Mouse (Mus musculus): ENCODE measurements around the gene Wdr47. TPM values are rescaled to one million over a fixed set of nuclear protein-coding genes. Genes with fewer than 3 reads are reported as not detected.

Wdr47 gene
- total and polyA plus RNA-seq, 2 experiments from 2014 or later, result 5.2 to 8.5 TPM

DNA sequence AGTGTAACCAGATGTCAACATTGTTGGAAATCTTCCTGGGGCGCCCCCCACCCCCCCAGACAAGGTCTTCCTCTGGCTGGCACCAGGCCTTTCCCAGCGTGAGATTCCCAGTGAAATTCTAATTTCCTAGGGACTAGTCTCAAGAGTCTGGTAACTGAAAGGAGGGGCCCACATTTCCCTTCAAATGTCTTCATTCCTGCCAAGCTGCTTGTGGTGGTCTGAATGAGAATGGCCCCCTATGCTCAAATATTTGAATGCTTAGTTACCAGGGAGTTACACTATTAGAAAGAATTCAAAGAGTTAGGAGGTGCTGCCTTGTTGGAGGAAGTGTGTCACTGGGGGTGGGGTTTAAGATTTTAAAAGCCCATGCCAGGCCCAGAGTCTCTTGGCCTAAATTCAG is 2.6 kb upstream of the Wdr47 start:
- WGBS, result 40% methylated on average over 2 of the region's 2 CpGs
- Histone ChIP-seq H3K27ac (ENCODE audit: low read depth) (no peak overlapping the region), H3K4me2 (ENCODE audit: low read depth, low read length) (no peak overlapping the region), H3K4me1 (ENCODE audit: control insufficient read depth, insufficient read depth) (peaks cover 4% of the 10 kb centered on the region; the same call in 1 of the 2 replicates), H3K36me3 (replicated peaks; ENCODE audit: control insufficient read depth, insufficient read depth, low read length) (no peaks in the 10 kb centered on the region), H3K27me3 (ENCODE audit: control insufficient read depth, insufficient read depth, low read length) (no peaks in the 10 kb centered on the region), H3K9ac (replicated peaks; ENCODE audit: low read depth, low read length) (no peak overlapping the region), H3K4me3 (ENCODE audit: low read depth, low read length) (no peak overlapping the region), H3K9me3 (replicated peaks; ENCODE audit: control insufficient read depth, low read length) (no peaks in the 10 kb centered on the region)
- no peak for TF ChIP-seq CTCF (IDR thresholded peaks at IDR 0.05; ENCODE audit: low read depth)
- no peak for TF ChIP-seq EP300 (IDR thresholded peaks at IDR 0.05; ENCODE audit: low read depth)
- no peak for DNase-seq (ENCODE audit: low spot score)
- no peak for ATAC-seq (ENCODE audit: insufficient read depth, low read depth)

DNA sequence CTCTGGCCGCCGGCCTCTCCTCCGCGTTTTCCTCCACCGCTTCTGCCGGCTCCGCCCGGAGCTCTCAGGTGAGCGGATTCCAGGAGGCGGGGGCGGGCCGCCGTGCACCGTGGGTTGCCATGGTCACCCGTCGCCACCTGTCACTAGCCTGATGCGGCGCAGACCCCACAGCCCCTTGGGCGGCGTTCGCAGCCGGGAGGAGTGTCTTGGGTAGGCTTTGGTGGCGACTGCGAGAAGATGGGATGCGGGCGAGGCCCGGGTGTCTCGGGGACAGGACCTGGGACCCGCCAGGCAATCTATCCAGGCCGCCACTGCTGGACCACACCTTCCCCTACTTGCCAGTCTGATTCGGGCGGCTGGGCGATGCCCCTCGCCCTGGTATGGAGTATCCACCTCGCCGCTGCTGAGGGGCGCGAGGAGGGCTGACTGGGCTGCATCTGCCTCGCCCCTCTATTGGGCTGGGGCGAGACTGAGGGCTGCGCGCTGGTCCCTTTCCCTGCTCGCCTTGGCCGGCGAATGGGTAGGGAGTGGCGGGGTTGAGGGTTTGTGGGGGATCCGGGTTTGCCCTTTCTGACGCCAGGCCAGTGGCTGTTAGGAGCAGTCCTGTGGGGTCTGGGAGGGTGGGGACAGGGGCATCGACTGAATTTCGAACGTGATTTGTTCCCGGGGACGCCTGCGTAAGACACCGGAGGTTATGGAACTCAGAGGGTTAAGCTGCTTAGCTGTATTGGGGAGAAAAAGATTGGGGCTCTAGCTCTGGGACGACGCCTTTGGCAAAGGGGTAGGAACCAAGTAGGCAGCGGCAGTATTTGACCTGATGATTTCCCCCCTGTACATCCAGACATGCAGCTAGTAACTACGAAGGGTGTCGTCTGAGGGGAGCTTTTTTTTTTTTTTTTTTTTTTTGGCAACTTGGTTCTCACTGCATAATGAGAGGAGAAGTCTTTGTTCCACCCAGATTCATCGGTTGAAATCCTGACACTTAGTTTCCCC is 747 bp downstream of the Wdr47 start:
- TF ChIP-seq EP300 (IDR thresholded peaks at IDR 0.05; ENCODE audit: low read depth) (no peak), CTCF (IDR thresholded peaks at IDR 0.05; ENCODE audit: low read depth) (no peak)
- H3K9me3 ChIP-seq (replicated peaks; ENCODE audit: control insufficient read depth, low read length), result no peaks in the 10 kb centered on the region
- H3K27me3 ChIP-seq (ENCODE audit: control insufficient read depth, insufficient read depth, low read length), result no peaks in the 10 kb centered on the region
- peak; percentile 22 for ATAC-seq (ENCODE audit: insufficient read depth, low read depth)
- peaks cover 4% of the 10 kb centered on the region; the same call in 1 of the 2 replicates for H3K4me1 ChIP-seq (ENCODE audit: control insufficient read depth, insufficient read depth)
- under 1% methylated on average over 60 of the region's 61 CpGs for WGBS
- DNase-seq (ENCODE audit: low spot score), result no peak
- H3K9ac ChIP-seq (replicated peaks; ENCODE audit: low read depth, low read length), result peak overlapping the region; percentile 80
- H3K4me3 ChIP-seq (ENCODE audit: low read depth, low read length), result peak overlapping the region; percentile 99
- H3K36me3 ChIP-seq (replicated peaks; ENCODE audit: control insufficient read depth, insufficient read depth, low read length), result no peaks in the 10 kb centered on the region
- H3K4me2 ChIP-seq (ENCODE audit: low read depth, low read length), result peak overlapping the region; percentile 100
- peak overlapping the region; percentile 72 for H3K27ac ChIP-seq (ENCODE audit: low read depth)

DNA sequence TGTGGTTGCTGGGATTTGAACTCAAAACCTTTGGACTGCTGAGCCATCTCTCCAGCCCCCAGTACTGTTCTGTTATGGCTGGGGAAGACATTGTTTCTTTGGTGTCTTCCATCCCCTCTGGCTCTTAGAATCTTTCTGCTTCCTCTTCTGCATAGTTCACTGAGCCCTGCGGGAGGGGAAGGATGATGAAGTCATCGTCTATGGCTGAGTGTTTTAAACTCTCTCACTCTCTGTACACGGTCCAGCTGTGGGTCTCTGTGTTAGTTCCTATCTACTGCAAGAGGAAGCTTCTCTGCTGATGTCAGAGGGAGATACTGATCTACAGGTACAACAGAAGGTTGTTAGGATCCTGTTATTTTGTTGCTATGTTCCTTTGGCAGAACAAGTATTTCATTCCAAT is 17.8 kb downstream of the Wdr47 start:
- 37% methylated on average over 3 of the region's 3 CpGs for WGBS
- DNase-seq (ENCODE audit: low spot score) (no peak), ATAC-seq (ENCODE audit: insufficient read depth, low read depth) (no peak)
- Histone ChIP-seq H3K9ac (replicated peaks; ENCODE audit: low read depth, low read length) (no peak overlapping the region), H3K9me3 (replicated peaks; ENCODE audit: control insufficient read depth, low read length) (no peaks in the 10 kb centered on the region), H3K27me3 (ENCODE audit: control insufficient read depth, insufficient read depth, low read length) (no peaks in the 10 kb centered on the region), H3K27ac (ENCODE audit: low read depth) (no peak overlapping the region), H3K36me3 (replicated peaks; ENCODE audit: control insufficient read depth, insufficient read depth, low read length) (0 out of 2 replicates have a peak, but pooled peaks cover 5% of the 10 kb centered on the region), H3K4me1 (ENCODE audit: control insufficient read depth, insufficient read depth) (no peaks in the 10 kb centered on the region), H3K4me3 (ENCODE audit: low read depth, low read length) (no peak overlapping the region), H3K4me2 (ENCODE audit: low read depth, low read length) (no peak overlapping the region)
- TF ChIP-seq CTCF (IDR thresholded peaks at IDR 0.05; ENCODE audit: low read depth) (no peak), EP300 (IDR thresholded peaks at IDR 0.05; ENCODE audit: low read depth) (no peak)

DNA sequence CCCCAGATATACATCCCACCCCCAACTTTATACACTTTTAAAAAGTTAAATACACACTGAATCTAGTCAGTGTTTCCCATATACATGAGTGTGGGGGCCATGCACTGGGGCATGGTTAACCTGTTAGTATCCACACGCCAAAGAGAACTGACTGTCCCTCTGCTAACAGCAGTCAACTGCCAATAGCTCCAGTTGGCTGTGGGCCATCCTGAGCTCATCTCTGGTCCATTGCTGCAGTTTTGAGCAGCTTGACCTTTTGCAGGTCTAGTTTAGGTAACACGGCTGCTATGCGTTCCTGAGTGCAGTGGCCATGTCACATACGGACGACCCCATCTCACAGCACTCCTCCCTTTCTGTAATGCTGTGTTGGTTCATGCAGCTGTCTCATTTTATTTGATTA is 43.7 kb downstream of the Wdr47 start:
- no peak overlapping the region for H3K4me3 ChIP-seq (ENCODE audit: low read depth, low read length)
- 0 out of 2 replicates have a peak, but pooled peaks cover 3% of the 10 kb centered on the region for H3K36me3 ChIP-seq (replicated peaks; ENCODE audit: control insufficient read depth, insufficient read depth, low read length)
- no peak for TF ChIP-seq CTCF (IDR thresholded peaks at IDR 0.05; ENCODE audit: low read depth)
- no peak overlapping the region for H3K9ac ChIP-seq (replicated peaks; ENCODE audit: low read depth, low read length)
- H3K4me1 ChIP-seq (ENCODE audit: control insufficient read depth, insufficient read depth), result no peaks in the 10 kb centered on the region
- no peak for DNase-seq (ENCODE audit: low spot score)
- 92% methylated on average over 5 of the region's 5 CpGs for WGBS
- H3K4me2 ChIP-seq (ENCODE audit: low read depth, low read length), result no peak overlapping the region
- no peaks in the 10 kb centered on the region for H3K27me3 ChIP-seq (ENCODE audit: control insufficient read depth, insufficient read depth, low read length)
- no peak for ATAC-seq (ENCODE audit: insufficient read depth, low read depth)
- no peaks in the 10 kb centered on the region for H3K9me3 ChIP-seq (replicated peaks; ENCODE audit: control insufficient read depth, low read length)
- H3K27ac ChIP-seq (ENCODE audit: low read depth), result no peak overlapping the region

DNA sequence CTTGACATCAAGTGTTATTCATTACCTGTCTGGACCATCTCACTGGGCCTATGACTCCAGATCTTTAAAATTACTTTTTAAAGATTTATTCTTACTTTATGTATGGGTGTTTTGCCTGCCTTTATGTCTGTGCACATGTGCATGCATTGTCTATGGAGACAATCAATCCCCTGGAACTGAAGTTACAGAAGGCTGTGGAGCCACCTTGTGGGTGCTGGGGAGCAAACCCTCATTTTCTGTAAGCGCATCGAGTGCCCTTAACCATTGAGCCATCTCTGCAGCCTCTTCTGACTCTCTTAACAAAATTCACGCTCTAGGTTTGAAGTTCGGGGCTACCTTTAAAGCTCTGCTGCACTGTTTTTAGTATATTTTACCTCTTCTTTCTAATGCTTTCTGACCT is 48.3 kb downstream of the Wdr47 start:
- Histone ChIP-seq H3K9me3 (replicated peaks; ENCODE audit: control insufficient read depth, low read length) (no peaks in the 10 kb centered on the region), H3K36me3 (replicated peaks; ENCODE audit: control insufficient read depth, insufficient read depth, low read length) (peaks cover 6% of the 10 kb centered on the region; the same call in 1 of the 2 replicates), H3K27me3 (ENCODE audit: control insufficient read depth, insufficient read depth, low read length) (no peaks in the 10 kb centered on the region), H3K4me2 (ENCODE audit: low read depth, low read length) (no peak overlapping the region), H3K4me3 (ENCODE audit: low read depth, low read length) (no peak overlapping the region), H3K9ac (replicated peaks; ENCODE audit: low read depth, low read length) (no peak overlapping the region), H3K27ac (ENCODE audit: low read depth) (no peak overlapping the region), H3K4me1 (ENCODE audit: control insufficient read depth, insufficient read depth) (no peaks in the 10 kb centered on the region)
- no peak for TF ChIP-seq EP300 (IDR thresholded peaks at IDR 0.05; ENCODE audit: low read depth)
- peak; percentile 35 for TF ChIP-seq CTCF (IDR thresholded peaks at IDR 0.05; ENCODE audit: low read depth)
- DNase-seq (ENCODE audit: low spot score) (no peak), ATAC-seq (ENCODE audit: insufficient read depth, low read depth) (no peak)
- 61% methylated on average over 4 of the region's 4 CpGs for WGBS

Data from heart, postnatal 0 days (tissue).